Mouse (Mus musculus) midbrain, embryonic 15.5 days (tissue): ENCODE data around the gene Tm9sf4. TPM values are rescaled to one million over a fixed set of nuclear protein-coding genes. Genes with fewer than 3 reads are reported as not detected.

Source experiments
- ATAC-seq: fragments of 200-750 bp; cut with Nextera tagmentation; replicated peaks from 2 replicates; pipeline ENCODE4 v1.8.0; 2017; ENCODE audit warnings: moderate TSS enrichment
- H3K27ac ChIP-seq: fragments of 300-500 bp; sonication (generic); 2 replicates; pipeline ENCODE4 v1.5.1; 2015; ENCODE audit warnings: mild to moderate bottlenecking, inconsistent platforms
- H3K27me3 ChIP-seq: fragments of 300-500 bp; sonication (generic); replicated peaks from 2 replicates; pipeline ENCODE4 v1.6.1; 2015; ENCODE audit warnings: inconsistent platforms
- H3K36me3 ChIP-seq: fragments of 300-500 bp; sonication (generic); replicated peaks from 2 replicates; pipeline ENCODE4 v1.6.1; 2015; ENCODE audit warnings: inconsistent platforms
- H3K4me1 ChIP-seq: fragments of 300-500 bp; sonication (generic); 2 replicates; pipeline ENCODE4 v1.6.1; 2015; ENCODE audit warnings: inconsistent platforms
- H3K4me2 ChIP-seq: fragments of 300-500 bp; sonication (generic); 2 replicates; pipeline ENCODE4 v1.6.1; 2015; ENCODE audit warnings: inconsistent platforms, mild to moderate bottlenecking, moderate library complexity
- H3K4me3 ChIP-seq: fragments of 300-500 bp; sonication (generic); 2 replicates; pipeline ENCODE4 v1.5.1; 2015; ENCODE audit warnings: mild to moderate bottlenecking, inconsistent platforms
- H3K9ac ChIP-seq: fragments of 300-500 bp; sonication (generic); 2 replicates; pipeline ENCODE4 v1.6.1; 2015; ENCODE audit warnings: mild to moderate bottlenecking, inconsistent platforms
- H3K9me3 ChIP-seq: fragments of 300-500 bp; sonication (generic); 2 replicates; pipeline ENCODE4 v1.6.1; 2016; ENCODE audit warnings: inconsistent platforms
- WGBS: fragments of 180-500 bp; shearing (Covaris S2); methylation state at CpG from one replicate; pipeline ENCODE4 v1.1.7; 2015; ENCODE audit warnings: mixed read lengths; 5-methylcytosine and 5-hydroxymethylcytosine counted together
- polyA plus RNA-seq: library from polyadenylated mRNA; unstranded; fragments of >200 nt; fragmentation: Nextera tagmentation; extraction: Ambion mirVana; gene quantifications from 2 replicates; pipeline ENCODE4 v1.2.1, GENCODE M21; 2015

Gene Tm9sf4
- polyA plus RNA-seq, 1 experiment from 2014 or later = 88.7 TPM

GRCm38 (mm10) chr2:153241250-153242014 lies 80.3 kb downstream of the Tm9sf4 start, which contains the start of the genes Plagl2 and Pofut1:
TSS of gene Plagl2 (minus strand) at chr2:153241426.
TSS of gene Pofut1 (plus strand) at chr2:153241533.
- peak; percentile 98 for ATAC-seq
- Histone ChIP-seq H3K4me1 (peaks cover 50% of the 10 kb centered on the region), H3K9ac (peak within 1 kb of the TSS; percentile 89), H3K27me3 (no peaks in the 10 kb centered on the region), H3K4me2 (peak within 1 kb of the TSS; percentile 87), H3K27ac (peak within 1 kb of the TSS; percentile 81), H3K36me3 (0 out of 2 replicates have a peak, but pooled peaks cover 5% of the 10 kb centered on the region), H3K9me3 (no peaks in the 10 kb centered on the region), H3K4me3 (peak within 1 kb of the TSS; percentile 81)
- WGBS = under 1% methylated on average over 48 of the region's 72 CpGs

- ATAC-seq = no peak
- Histone ChIP-seq H3K4me1 (peaks cover 49% of the 10 kb centered on the region), H3K27ac (0 out of 2 replicates have a peak overlapping the region, but pooled peaks have one; percentile 0), H3K9ac (peak overlapping the region; percentile 89), H3K9me3 (no peaks in the 10 kb centered on the region), H3K27me3 (no peaks in the 10 kb centered on the region), H3K4me3 (peak overlapping the region; percentile 81), H3K4me2 (peak overlapping the region; percentile 87), H3K36me3 (0 out of 2 replicates have a peak, but pooled peaks cover 5% of the 10 kb centered on the region)
- WGBS = 61% methylated on average over 6 of the region's 6 CpGs
Observed at GRCm38 (mm10) chr2:153242156-153242555, 81.1 kb downstream of the Tm9sf4 start.

DNA sequence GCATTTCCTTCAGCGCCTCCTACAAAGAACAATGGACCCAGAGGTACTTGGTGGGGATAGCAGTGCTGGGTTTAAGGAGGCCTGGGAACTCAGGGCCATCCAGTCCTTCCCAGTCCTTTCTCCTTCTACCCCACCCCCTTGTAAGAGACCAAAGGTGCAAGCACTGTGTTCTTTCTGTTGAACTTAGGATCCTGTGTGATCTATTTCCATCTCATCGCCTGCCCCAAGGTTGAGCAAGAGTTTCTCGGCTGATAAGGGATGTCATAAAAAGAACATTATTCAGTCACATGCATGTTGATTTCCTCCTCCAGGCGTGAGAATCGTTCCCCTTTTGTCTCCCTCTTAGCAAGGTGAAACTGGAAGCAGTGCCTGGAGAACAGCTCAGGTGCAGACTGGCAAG lies 88.6 kb downstream of the Tm9sf4 start:
- no peak overlapping the region for H3K9ac ChIP-seq
- ATAC-seq = no peak
- no peak overlapping the region for H3K27ac ChIP-seq
- H3K9me3 ChIP-seq = no peaks in the 10 kb centered on the region
- H3K4me1 ChIP-seq = no peaks in the 10 kb centered on the region
- H3K4me3 ChIP-seq = no peak overlapping the region
- no peaks in the 10 kb centered on the region for H3K27me3 ChIP-seq
- H3K4me2 ChIP-seq = no peak overlapping the region
- 96% methylated on average over 5 of the region's 5 CpGs for WGBS
- H3K36me3 ChIP-seq = peaks cover 26% of the 10 kb centered on the region; the same call in 1 of the 2 replicates

GRCm38 (mm10) chr2:153256604-153257003 lies 95.5 kb downstream of the Tm9sf4 start:
- 94% methylated on average over 2 of the region's 2 CpGs for WGBS
- ATAC-seq = no peak
- no peaks in the 10 kb centered on the region for H3K9me3 ChIP-seq

DNA sequence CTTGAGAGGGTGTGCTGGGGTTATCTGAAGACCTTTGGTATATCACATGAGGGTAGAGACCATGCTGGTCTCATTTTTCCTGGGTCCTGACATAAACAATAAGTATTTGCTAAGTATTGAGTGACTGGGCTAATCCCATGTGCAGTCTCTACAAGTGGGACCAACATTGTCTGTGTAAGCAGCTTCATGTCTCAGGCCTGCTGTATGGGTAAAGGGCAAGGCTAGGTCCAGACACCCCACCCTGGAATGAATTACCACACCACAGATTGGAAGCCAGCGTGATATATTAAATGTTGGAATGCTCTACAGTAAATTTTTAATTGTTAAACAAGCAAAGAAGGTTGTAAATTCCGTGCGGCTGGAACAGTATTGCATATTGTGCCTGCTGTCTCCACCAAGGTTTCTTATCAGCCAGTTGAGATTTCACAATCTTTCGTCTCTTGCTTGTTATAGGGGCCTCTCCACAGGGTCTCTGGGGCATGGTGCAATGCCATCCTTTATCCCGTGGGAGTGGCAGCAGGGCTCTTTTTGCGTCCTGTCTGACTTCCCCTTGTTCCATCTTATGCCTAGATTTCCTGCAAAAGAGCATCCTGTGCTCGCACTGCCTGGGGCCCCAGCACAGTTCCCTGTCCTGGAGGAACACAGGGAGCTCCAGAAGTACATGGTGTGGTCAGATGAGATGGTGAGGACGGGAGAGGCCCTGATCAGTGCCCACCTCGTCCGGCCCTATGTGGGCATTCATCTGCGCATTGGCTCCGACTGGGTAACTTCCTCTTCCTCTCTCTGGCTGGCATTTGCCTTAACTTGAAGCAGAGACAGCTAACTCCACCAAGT lies 98.1 kb downstream of the Tm9sf4 start:
- Histone ChIP-seq H3K4me1 (no peaks in the 10 kb centered on the region), H3K36me3 (peaks cover 6% of the 10 kb centered on the region), H3K9ac (no peak overlapping the region), H3K27ac (no peak overlapping the region), H3K27me3 (no peaks in the 10 kb centered on the region), H3K9me3 (no peaks in the 10 kb centered on the region), H3K4me2 (no peak overlapping the region), H3K4me3 (no peak overlapping the region)
- WGBS = 88% methylated on average over 12 of the region's 12 CpGs
- ATAC-seq = no peak

More at GRCm38 (mm10) chr2:153256604-153257003, 95.5 kb downstream of the Tm9sf4 start:
- peaks cover 8% of the 10 kb centered on the region; the same call in 1 of the 2 replicates for H3K36me3 ChIP-seq
- H3K4me1 ChIP-seq = no peaks in the 10 kb centered on the region
- H3K27me3 ChIP-seq = no peaks in the 10 kb centered on the region
- H3K4me2 ChIP-seq = no peak overlapping the region
- no peak overlapping the region for H3K27ac ChIP-seq
- no peak overlapping the region for H3K9ac ChIP-seq
- no peak overlapping the region for H3K4me3 ChIP-seq

Other genes with a start within 250 kb of the Tm9sf4 start
- gene Mylk2, start 250.0 kb upstream of the Tm9sf4 start, polyA plus RNA-seq = not detected in 2 replicates
- gene Foxs1, start 228.1 kb upstream of the Tm9sf4 start, polyA plus RNA-seq = 4.3 and 4.4 TPM in 2 replicates
- gene Dusp15, start 209.6 kb upstream of the Tm9sf4 start, polyA plus RNA-seq = 9.9 and 14.0 TPM in 2 replicates
- gene Ttll9, start 198.8 kb upstream of the Tm9sf4 start, polyA plus RNA-seq = 8.8 and 8.9 TPM in 2 replicates
- 234 and 236 TPM in 2 replicates for gene Pdrg1, start 145.9 kb upstream of the Tm9sf4 start, polyA plus RNA-seq
- 1.9 and 2.1 TPM in 2 replicates for gene Xkr7, start 129.5 kb upstream of the Tm9sf4 start, polyA plus RNA-seq
- 1.7 and 2.7 TPM in 2 replicates for gene Ccm2l, start 95.3 kb upstream of the Tm9sf4 start, polyA plus RNA-seq
- 2.9 and 3.3 TPM in 2 replicates for gene Hck, start 52.8 kb upstream of the Tm9sf4 start, polyA plus RNA-seq
- gene Tspyl3, start 64.1 kb downstream of the Tm9sf4 start, polyA plus RNA-seq = 49.2 and 49.7 TPM in 2 replicates
- 6.5 and 7.4 TPM in 2 replicates for gene Plagl2, start 80.1 kb downstream of the Tm9sf4 start, polyA plus RNA-seq
- 5.2 and 6.2 TPM in 2 replicates for gene Pofut1, start 80.2 kb downstream of the Tm9sf4 start, polyA plus RNA-seq
- gene Kif3b, start 130.1 kb downstream of the Tm9sf4 start, polyA plus RNA-seq = 24.6 and 24.7 TPM in 2 replicates
- 13.7 and 14.9 TPM in 2 replicates for gene Asxl1, start 184.5 kb downstream of the Tm9sf4 start, polyA plus RNA-seq